Mouse (Mus musculus) MEL (cell line): ENCODE measurements around the gene Smchd1.

Experiments used
- POLR2A ChIP-seq, 2 experiments: IDR thresholded peaks; 2 replicates each; pipeline ENCODE4 v1.6.1; 2011 to 2012; ENCODE audit warnings: low read length in 2 of 2, mild to moderate bottlenecking in 2 of 2, control low read depth in 1 of 2, improper control_type of control experiment in 1 of 2, low read depth in 1 of 2, moderate library complexity in 1 of 2; ENCODE audit not compliant: control insufficient read depth in 1 of 2, insufficient read depth in 1 of 2, poor library complexity in 1 of 2
- SIN3A ChIP-seq: IDR thresholded peaks from 2 replicates; pipeline ENCODE4 v1.6.1; 2012; ENCODE audit warnings: low read length, improper control_type of control experiment, inconsistent platforms

DNA sequence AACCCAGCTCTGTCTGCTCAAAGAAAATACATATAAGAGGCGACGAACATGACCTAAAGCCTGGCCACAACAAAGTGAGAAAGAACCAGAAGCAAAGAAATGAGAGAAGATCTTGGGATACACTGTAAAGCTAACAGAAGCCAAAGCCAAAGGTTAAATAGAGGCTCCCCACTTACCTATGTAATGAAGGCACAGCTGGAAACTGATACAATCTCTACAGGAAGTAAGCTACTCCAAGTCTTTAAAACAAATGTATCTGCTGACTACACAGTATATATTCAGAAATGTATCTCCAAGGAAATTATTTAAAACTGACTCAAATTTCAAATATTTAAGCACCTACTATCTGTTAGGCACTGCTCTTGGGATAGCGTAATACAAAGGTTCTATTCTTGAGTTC is 14.8 kb downstream of the Smchd1 start:
- no peak for TF ChIP-seq SIN3A
- TF ChIP-seq POLR2A (IDR thresholded peaks at IDR 0.05; ENCODE audit: control insufficient read depth in 1 of 2, insufficient read depth in 1 of 2, low read depth in 1 of 2, low read length in 2 of 2, poor library complexity in 1 of 2): no peak
